Mouse (Mus musculus) testis, adult 2 months (tissue): Measurements from ENCODE around the gene Npl.

Source experiments
- CTCF ChIP-seq: fragments of 200-500 bp; IDR thresholded peaks from 2 replicates; pipeline ENCODE4 v1.5.1; 2012; ENCODE audit warnings: low read depth, mild to moderate bottlenecking, inconsistent platforms, low read length, moderate library complexity; ENCODE audit not compliant: control insufficient read depth, insufficient read depth, insufficient replicate concordance
- POLR2A ChIP-seq: fragments of 200-500 bp; IDR thresholded peaks from 2 replicates; pipeline ENCODE4 v1.6.1; 2012; ENCODE audit warnings: low read depth, mild to moderate bottlenecking, inconsistent platforms, low read length, moderate library complexity; ENCODE audit not compliant: control insufficient read depth

GRCm38 (mm10) chr1:153564701-153565100 is 14.9 kb upstream of the Npl start:
- TF ChIP-seq POLR2A (no peak), CTCF (no peak)
